Mouse (Mus musculus): ENCODE results near the gene Gm11032.
"Not testable (repeated sequence)": the region's sequence is repeated elsewhere in the genome, so short reads cannot be mapped to it uniquely, and the experiment has no call there.

The Gm11032 gene

DNA sequence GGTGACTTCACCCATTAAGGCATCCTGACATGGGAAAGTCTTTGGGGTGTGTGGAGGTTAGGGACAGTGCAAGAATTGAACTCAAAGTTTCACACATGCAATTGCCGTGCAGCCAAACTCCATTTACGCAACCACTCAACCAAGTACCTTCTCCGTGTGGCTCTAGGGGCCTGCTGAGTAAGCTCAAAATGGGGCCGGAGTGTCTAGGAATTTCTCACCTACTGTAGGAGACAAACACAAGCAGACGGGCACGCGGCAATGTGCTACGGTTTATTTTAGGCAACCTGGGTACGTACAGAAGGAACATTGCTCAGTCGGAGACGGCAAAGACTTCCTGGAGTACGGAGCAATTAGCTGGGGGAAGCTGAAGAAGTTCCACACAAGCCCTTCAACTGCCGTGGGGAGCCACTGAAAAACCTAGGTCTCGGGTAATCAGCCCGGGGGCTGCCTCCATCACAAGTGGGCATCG lies at the start of gene Gm11032:
TSS of gene Gm11032 (plus strand) at position 51 of the 469 bp plus-strand sequence.
- in situ Hi-C loops (cut with MboI), result no loop called here

DNA sequence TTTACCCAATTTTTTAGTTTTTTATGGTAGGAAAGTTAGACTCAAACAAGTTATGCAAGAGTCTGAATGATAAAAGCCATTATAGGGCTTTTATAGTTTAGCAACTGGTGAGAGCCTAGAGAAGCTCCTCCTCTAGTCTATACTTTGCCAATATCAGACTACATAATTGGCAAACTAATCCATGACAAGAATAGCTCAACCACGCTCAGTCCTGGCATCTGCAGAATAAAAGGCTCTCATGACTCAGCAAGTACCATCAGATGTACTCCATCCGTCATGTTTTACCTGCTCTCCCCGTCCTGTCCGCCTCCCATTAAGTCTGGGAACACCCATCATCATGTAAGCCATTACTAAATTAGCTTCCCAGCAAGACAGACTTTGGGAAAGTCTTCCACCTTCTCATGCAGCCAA lies 48.4 kb upstream of the Gm11032 start:
- in situ Hi-C loops (cut with MboI), result no loop called here

GRCm38 (mm10) chr11:4576090-4576732 lies 43.7 kb upstream of the Gm11032 start:
- in situ Hi-C loops (cut with MboI), result not testable (repeated sequence)

DNA sequence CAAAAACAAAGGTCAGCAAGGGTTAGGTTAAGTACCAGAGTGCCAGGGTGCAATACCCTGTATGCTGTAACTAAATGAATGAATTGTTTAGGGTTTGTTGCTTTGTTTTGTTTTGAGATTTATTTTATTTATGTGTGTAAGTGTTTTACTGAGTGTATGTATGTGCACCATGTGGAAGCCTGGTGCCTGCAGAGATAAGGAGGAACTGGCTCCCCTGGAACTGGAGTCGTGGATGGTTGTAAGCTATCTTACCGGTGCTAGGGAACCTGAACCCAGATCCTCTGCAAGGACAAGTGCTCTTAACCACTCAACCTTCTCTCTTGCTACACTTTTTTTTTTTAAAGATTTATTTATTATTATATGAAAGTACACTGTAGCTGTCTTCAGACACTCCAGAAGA lies 42.8 kb upstream of the Gm11032 start:
- in situ Hi-C loops (cut with MboI), result no loop called here

DNA sequence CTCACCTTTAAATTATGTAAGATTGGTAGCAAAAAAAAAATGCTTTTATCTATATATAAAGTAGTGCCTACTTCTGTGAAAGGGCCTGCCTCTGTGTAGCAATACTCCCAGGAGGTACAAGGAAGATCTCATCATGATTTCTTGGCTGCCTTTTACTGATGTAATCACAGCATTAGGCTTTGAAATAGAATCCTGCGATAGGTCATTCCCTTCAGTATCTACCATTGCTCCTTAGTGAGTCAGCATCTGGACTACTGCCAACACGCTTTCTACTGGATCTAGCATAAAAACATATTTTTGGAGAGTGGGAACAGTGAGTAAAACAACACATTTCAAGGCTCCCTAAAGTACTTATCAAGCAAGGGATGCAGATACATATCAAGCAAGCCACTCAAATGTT lies 41.2 kb upstream of the Gm11032 start:
- in situ Hi-C loops (cut with MboI), result no loop called here

DNA sequence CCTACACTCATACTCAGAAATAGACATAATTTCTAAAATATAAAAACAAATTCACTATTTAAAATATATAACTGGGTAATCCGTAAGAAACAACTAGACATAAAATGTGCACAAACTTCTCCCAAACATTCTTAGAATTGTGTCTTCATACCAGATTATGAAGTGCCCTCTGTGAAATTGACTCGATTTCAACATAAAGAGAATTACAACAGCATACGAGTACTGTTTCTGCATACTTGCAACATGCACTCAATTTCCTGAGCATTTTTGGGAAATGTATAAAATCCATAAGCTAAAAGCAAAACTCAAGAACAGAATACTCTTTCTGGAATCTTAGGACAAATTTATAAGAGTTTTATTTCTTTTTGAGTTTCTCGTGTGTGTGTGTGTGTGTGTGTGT lies 28.1 kb upstream of the Gm11032 start:
- in situ Hi-C loops (cut with MboI), result no loop called here

DNA sequence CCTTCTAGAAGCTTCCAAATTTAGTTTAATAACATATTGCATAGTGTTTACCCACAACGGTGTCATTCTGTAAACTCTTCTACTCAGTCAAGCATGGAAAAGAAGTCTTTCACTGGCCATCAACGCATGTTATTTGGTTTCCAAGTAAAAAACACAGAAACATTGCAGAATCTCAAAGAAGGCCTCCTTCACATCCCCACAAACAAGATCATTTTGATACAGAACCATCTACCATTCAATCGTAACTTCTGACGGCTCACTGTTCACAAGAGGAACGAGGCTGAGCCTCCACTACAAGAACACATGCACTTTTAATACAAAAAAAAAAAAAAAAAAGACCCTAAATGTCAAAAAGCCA lies 26.4 kb upstream of the Gm11032 start:
- in situ Hi-C loops (cut with MboI), result no loop called here

- in situ Hi-C loops (cut with MboI), result no loop called here
These were observed 25.8 kb upstream of the Gm11032 start for GRCm38 (mm10) chr11:4593849-4594607.

DNA sequence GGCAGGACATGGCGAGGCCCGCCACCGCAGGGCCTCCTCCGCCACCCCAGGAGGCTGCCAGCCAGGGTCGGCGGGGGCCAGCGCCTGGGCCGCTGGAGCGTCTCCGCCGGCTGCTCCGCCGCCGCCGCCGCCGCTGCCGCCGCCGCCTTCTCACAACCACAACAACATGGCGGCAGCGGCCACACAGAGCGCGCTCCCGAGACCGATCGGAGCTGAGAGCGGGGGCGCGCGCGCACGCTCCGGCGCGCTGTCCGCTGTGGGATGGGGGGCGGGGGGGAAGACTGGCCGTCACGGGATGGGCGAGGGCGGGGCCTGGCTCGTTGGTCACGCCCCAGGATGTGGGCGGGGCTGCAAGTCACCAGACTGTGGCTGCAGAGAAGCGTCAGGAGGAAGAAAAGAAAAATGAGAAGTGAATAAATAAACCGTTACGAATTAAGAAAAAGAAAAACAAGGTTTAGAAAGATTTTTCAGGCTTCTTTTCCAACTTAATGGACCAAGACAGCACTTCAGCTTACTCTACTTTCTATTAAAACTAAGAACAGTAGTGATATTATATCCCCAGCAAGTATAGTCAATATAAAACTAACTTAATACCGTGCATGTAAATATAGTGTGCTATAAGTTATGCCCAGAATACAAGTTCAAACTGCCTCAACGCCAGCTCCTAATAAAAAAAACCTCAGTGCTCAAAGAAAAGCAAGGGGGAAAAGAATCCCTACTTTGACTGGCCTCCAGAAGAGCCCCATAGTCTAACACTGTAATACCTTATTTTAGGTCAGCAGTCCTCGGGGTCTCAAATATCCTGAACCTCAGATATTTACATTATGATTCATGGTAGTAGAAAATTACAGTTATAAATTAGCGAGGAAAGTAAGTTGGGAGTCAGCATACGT lies 25.0 kb upstream of the Gm11032 start, which contains the start of gene Mtmr3:
TSS of gene Mtmr3 (minus strand) at position 256 of the 893 bp plus-strand sequence.
- in situ Hi-C loops (cut with MboI), result loop anchor here (5.0 kb wide), 1 partner anchor 42 kb away; the partner anchor contains the start of gene Ascc2

GRCm38 (mm10) chr11:4598411-4598810 lies 21.5 kb upstream of the Gm11032 start:
- in situ Hi-C loops (cut with MboI), result loop anchor here (5.0 kb wide), 1 partner anchor 39 kb away; the partner anchor contains the start of gene Ascc2

GRCm38 (mm10) chr11:4599916-4600315 lies 20.0 kb upstream of the Gm11032 start:
- in situ Hi-C loops (cut with MboI), result loop anchor here (5.0 kb wide), 1 partner anchor 37 kb away; the partner anchor contains the start of gene Ascc2

DNA sequence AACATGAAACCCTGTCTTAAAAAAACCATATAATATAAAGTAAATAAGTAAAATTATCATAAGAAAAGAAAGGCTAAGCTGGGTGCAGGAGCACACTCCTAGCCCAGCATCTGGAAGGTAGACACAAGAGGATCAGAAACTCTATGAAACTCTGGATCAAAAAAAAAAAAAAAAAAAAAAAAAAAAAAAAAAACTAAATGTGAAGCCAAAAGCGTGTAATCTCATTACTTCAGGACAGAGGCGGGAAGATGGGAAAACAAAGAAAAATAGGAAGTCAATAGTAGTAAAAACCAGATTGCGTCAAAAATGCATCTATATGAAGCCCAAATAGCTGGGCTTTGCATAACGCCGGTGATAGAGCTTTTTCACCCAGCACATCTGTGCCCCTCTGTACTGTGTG lies 18.0 kb upstream of the Gm11032 start:
- in situ Hi-C loops (cut with MboI), result no loop called here

DNA sequence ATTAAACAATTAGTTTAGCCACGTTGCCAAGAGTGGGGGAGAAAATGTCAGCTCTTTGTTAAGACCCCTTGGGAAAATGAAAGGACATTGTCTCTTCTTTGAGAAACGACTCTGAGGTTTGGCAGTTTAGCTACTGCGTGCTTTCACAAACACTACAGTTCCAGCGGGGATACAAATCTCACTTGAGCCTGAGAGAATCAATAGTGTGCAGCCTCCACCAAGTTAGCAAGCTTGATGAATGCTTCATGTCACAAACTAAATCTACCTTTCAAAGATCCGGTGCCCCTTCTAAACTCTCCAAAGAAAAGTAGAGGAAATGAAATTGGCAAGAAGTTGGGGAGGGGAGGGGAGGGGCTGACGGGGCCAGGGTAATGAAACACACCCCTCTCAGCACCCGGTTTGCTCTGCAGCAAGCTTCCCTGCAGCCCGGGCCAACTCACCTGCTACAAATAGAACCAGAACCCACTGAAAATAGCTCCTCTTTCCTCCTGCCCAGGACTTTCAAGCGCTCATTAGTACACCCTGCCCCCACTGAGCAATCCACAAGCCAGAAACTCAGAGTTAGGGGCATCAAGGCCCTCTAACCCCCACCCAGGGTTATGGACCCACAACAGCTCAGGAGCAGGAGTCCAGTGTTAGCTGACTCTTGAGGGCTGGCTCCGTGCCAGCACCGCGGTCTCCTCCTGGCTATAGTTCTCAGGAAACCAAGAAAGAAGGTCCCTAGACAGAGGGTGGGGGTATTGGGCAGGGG lies 17.0 kb upstream of the Gm11032 start:
- in situ Hi-C loops (cut with MboI), result no loop called here

GRCm38 (mm10) chr11:4604441-4604840 lies 15.4 kb upstream of the Gm11032 start:
- in situ Hi-C loops (cut with MboI), result no loop called here

DNA sequence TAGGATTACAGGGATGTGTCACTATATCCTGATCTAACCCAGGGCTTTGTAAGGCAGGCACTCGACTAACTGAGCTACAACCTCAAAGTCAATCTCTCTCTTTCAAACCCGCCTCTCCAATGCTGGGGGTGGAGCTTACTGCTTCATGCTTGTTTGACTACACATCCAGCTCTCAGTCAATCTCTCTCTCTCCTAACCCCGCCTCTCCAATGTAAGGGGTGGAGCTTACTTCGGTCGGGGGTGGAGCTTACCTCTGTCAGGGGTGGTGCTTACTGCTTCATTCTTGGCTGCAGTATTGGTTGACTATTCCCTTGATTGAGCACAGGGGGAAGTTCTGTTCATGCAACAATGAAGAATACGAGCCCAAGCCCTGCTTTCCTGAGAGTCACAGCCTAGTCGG lies 14.5 kb upstream of the Gm11032 start:
- in situ Hi-C loops (cut with MboI), result no loop called here

DNA sequence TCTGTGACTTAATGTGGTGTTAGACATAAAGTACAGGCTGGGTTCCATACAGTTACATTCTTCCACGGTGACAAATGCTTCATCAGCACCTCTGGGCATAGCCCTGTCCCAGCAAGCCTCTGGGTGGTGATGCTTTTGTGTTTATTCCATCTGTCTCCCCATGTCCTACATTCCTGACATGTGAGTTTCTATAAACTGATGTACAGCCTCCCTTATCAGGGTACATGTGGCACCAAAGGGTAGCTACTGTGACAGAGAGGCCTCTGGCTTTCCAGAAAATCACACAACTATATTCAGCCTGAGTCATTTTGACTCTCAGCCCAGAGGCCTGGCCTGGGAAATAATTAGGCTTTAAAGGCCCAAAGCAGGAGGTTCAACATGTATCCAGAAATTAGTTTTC lies 13.3 kb upstream of the Gm11032 start:
- in situ Hi-C loops (cut with MboI), result no loop called here

DNA sequence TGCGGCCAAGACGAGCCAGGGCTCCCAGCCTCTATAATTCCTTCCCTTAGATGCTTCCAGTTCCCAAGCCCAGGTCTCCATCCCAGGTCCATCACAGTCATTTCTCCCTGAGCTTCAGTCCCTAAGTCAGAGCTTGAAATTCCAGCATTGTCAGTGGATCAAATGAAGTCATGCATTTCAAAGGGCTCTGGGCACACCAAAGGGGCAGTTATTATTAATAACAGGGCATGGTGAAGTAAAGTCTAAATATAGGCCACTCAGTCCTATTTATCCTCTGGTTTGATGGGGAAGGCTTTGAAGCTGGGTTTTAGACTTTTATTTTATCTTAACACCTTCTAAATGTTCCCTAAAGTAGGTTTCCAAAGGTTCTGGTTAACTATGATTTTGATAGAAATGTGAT lies 8.0 kb upstream of the Gm11032 start:
- in situ Hi-C loops (cut with MboI), result no loop called here

DNA sequence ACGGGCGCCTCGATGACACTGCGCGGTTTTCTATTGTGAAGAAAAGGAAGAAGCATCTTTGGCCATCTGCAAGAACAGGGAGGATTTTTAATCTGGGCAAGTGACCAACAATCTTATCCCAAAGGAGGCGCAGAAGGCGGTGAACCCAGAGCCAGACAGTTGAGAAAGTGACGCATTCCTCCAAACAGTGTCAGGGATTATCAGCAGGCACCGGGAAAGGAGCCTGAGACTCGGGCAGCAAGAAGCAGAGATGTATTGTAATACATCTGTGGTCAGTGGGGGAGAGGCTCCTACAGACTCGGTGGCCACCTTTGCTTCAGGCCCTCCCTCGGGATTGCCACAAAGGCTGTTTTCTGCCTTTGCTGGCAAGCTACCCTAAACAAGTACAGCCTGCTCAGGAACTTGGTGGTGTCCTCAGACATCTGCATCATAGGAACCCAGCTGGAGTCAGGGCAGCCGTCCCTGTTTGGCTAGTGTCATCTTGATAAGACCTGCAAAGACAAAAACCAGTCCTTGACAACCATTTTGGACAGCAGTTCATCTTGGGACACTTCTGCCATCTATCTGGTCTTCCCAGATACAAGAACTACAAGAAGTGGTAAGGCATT lies 738 bp downstream of the Gm11032 start:
- in situ Hi-C loops (cut with MboI), result no loop called here

DNA sequence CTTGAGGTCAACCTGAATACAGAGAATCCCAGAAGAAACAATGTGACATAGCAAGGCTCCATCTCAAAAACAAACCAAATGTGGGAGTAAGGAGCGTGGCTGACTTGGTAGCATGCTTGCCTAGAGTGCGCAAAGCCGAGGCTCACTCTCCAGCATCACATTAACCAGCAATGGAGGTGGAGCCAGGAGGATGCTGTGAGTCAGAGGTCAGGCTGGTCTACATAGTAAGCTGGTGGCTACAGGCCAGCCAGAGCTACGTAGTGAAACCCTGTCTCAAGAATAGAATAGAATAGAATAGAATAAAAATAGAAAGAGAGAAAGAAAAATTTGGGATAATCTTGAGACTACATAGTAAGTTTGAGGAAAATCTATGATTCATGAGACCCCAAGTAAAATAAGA lies 2.0 kb downstream of the Gm11032 start:
- in situ Hi-C loops (cut with MboI), result no loop called here

- in situ Hi-C loops (cut with MboI), result no loop called here
These were observed 2.6 kb downstream of the Gm11032 start for GRCm38 (mm10) chr11:4622442-4622986.

DNA sequence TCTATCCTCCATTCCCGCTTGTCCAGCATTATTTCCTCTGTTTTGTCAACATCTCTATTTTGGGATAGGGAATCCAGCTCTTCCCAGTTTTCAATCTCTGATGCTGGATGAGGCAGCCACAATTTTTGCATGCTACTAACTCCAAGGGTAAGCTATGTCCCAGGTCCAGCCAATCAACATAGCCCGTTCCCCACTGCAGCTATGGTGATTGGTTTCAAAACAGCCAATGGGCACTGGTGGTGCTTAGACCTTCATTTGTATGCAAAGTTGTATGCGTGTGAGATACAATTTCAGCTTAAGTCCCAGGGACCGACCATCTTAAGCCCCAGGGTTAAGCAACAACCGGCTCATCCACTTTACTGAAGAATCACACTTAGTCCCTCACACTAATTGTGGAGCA lies 3.1 kb downstream of the Gm11032 start:
- in situ Hi-C loops (cut with MboI), result no loop called here
